Comparison of ENCODE assay signal across 9 mouse cellular contexts in genomic region chr3:105489607-105490006, GRCm38 (mm10). TPM values are rescaled to one million over a fixed set of nuclear protein-coding genes. Genes with fewer than 3 reads are reported as not detected.
DNase-seq lines count a peak whose midpoint lies in the region; ATAC-seq and TF ChIP-seq lines count a peak whose summit lies in the region.
"Had no signal": no experiment of that assay in that cellular context is flagged by ENCODE, and none has a peak within 500 bp of the region (broad histone marks: within the 10 kb centered on the region; RNA-seq: fewer than 3 reads in every experiment).

No protein-coding gene starts in this region.

- H3K27ac ChIP-seq in heart, embryonic 11.5 days (ENCODE audit: low read depth, low read length) = no peak overlapping the region
- H3K27ac ChIP-seq in hindbrain, embryonic 16.5 days (ENCODE audit: low read depth, low read length) = peak overlapping the region; percentile 33; the same call in 1 of the 2 replicates
- peak overlapping the region; percentile 61; the same call in 1 of the 2 replicates for H3K27ac ChIP-seq in midbrain, embryonic 14.5 days (replicated peaks; ENCODE audit: low read depth, low read length)
- no peak overlapping the region for H3K27ac ChIP-seq in thymus, adult 2 months (ENCODE audit: control insufficient read depth, insufficient read depth, low read length)

- no peak for ATAC-seq in heart, embryonic 11.5 days (replicated peaks; ENCODE audit: insufficient number of reproducible peaks, low FRiP score, low TSS enrichment)
- ATAC-seq in hindbrain, embryonic 16.5 days = peak; percentile 66
- ATAC-seq in midbrain, embryonic 14.5 days (ENCODE audit: low FRiP score, low TSS enrichment) = no peak

- 18% methylated on average over 4 of the region's 4 CpGs for WGBS in heart, embryonic 11.5 days (ENCODE audit: insufficient replicate concordance)
- 9% methylated on average over 4 of the region's 4 CpGs for WGBS in hindbrain, embryonic 16.5 days
- WGBS in midbrain, embryonic 14.5 days = 26% methylated on average over 4 of the region's 4 CpGs
- 44% methylated on average over 4 of the region's 4 CpGs for WGBS in thymus, adult 2 months

- H3K9ac ChIP-seq in heart, embryonic 11.5 days (ENCODE audit: low read depth, low read length) = no peak overlapping the region
- H3K9ac ChIP-seq in hindbrain, embryonic 16.5 days (ENCODE audit: low read depth, low read length) = no peak overlapping the region
- H3K9ac ChIP-seq in midbrain, embryonic 14.5 days (replicated peaks; ENCODE audit: low read length) = no peak overlapping the region

- DNase-seq in heart, adult 18-20 months = peak; percentile 65 to 78
- DNase-seq in NIH3T3 (ENCODE audit: low read depth) = peak; percentile 63
- peak; percentile 78 to 84 for DNase-seq in cerebellum, postnatal 25 days
- peak; percentile 40 for DNase-seq in midbrain, embryonic 14.5 days
- no peak for DNase-seq in c-Kit-positive CD71-positive TER-119-positive erythroid progenitor cells, embryonic 14.5 days (ENCODE audit: low spot score)
- no peak for DNase-seq in thymus, adult 2 months

- no peak overlapping the region for H3K4me3 ChIP-seq in heart, embryonic 11.5 days (ENCODE audit: low read depth, low read length)
- no peak overlapping the region for H3K4me3 ChIP-seq in hindbrain, embryonic 16.5 days (ENCODE audit: low read length)
- no peak overlapping the region for H3K4me3 ChIP-seq in midbrain, embryonic 14.5 days (replicated peaks; ENCODE audit: low read depth, low read length)
- H3K4me3 ChIP-seq in thymus, adult 2 months (ENCODE audit: control insufficient read depth, insufficient read depth, low read length) = no peak overlapping the region

- no peak for TF ChIP-seq POLR2A in thymus, adult 2 months (IDR thresholded peaks at IDR 0.05; ENCODE audit: control insufficient read depth, extremely low read depth, insufficient read depth, low read length, poor library complexity)

- H3K4me2 ChIP-seq in heart, embryonic 11.5 days = no peak overlapping the region
- H3K4me2 ChIP-seq in hindbrain, embryonic 16.5 days (ENCODE audit: low read length) = no peak overlapping the region
- no peak overlapping the region for H3K4me2 ChIP-seq in midbrain, embryonic 14.5 days (ENCODE audit: low read length)

- H3K4me1 ChIP-seq in heart, embryonic 11.5 days (ENCODE audit: control insufficient read depth, insufficient read depth, low read length) = no peaks in the 10 kb centered on the region
- peaks cover 14% of the 10 kb centered on the region for H3K4me1 ChIP-seq in hindbrain, embryonic 16.5 days (ENCODE audit: control insufficient read depth, insufficient read depth, low read depth, low read length)
- peaks cover 8% of the 10 kb centered on the region; the same call in 1 of the 2 replicates for H3K4me1 ChIP-seq in midbrain, embryonic 14.5 days (ENCODE audit: control insufficient read depth, insufficient read depth, low read length)
- H3K4me1 ChIP-seq in thymus, adult 2 months (replicated peaks; ENCODE audit: control insufficient read depth, insufficient read depth, low read length) = no peaks in the 10 kb centered on the region

- no peaks in the 10 kb centered on the region for H3K36me3 ChIP-seq in heart, embryonic 11.5 days (ENCODE audit: control insufficient read depth, insufficient read depth, low read length)
- no peaks in the 10 kb centered on the region for H3K36me3 ChIP-seq in hindbrain, embryonic 16.5 days (ENCODE audit: control insufficient read depth, insufficient read depth, low read length)
- no peaks in the 10 kb centered on the region for H3K36me3 ChIP-seq in midbrain, embryonic 14.5 days (ENCODE audit: control insufficient read depth, insufficient read depth, low read length)
- H3K36me3 ChIP-seq in thymus, adult 2 months (ENCODE audit: control insufficient read depth, insufficient read depth, low read length) = no peaks in the 10 kb centered on the region

- H3K9me3 ChIP-seq in heart, embryonic 11.5 days (replicated peaks; ENCODE audit: control insufficient read depth, low read length) = no peaks in the 10 kb centered on the region
- H3K9me3 ChIP-seq in hindbrain, embryonic 16.5 days (ENCODE audit: control insufficient read depth, low read length) = no peaks in the 10 kb centered on the region
- no peaks in the 10 kb centered on the region for H3K9me3 ChIP-seq in midbrain, embryonic 14.5 days (ENCODE audit: control insufficient read depth, low read length)

- no peak for TF ChIP-seq CTCF in thymus, adult 2 months (IDR thresholded peaks at IDR 0.05; ENCODE audit: borderline replicate concordance, control insufficient read depth, extremely low read depth, insufficient read depth, low read length, poor library complexity)

- H3K27me3 ChIP-seq in heart, embryonic 11.5 days (ENCODE audit: control insufficient read depth, insufficient read depth, low read length) = peaks cover 5% of the 10 kb centered on the region; the same call in 1 of the 2 replicates
- no peaks in the 10 kb centered on the region for H3K27me3 ChIP-seq in hindbrain, embryonic 16.5 days (replicated peaks; ENCODE audit: control insufficient read depth, insufficient read depth, low read length)
- no peaks in the 10 kb centered on the region for H3K27me3 ChIP-seq in midbrain, embryonic 14.5 days (ENCODE audit: control insufficient read depth, insufficient read depth, low read length)
- H3K27me3 ChIP-seq in thymus, adult 2 months (ENCODE audit: control insufficient read depth, insufficient read depth, low read length) = no peaks in the 10 kb centered on the region

RNA-seq across cellular contexts. Expression of gene Kcnd3, which starts 37.5 kb away (rescaled TPM):
- 1 to 10 TPM; 8.2 to 8.5 TPM for total RNA-seq in heart, adult 18-20 months (2021)
- polyA plus RNA-seq in heart, embryonic 11.5 days (2014; fragmentation: Nextera tagmentation; extraction: Ambion mirVana) = 0.54 and 0.56 TPM in 2 replicates
- 9.1 TPM in 2 replicates for polyA plus RNA-seq in hindbrain, embryonic 16.5 days (2015; fragmentation: Nextera tagmentation; extraction: Ambion mirVana)
- 13.2 and 15.9 TPM in 2 replicates for polyA plus RNA-seq in midbrain, embryonic 14.5 days (2014; fragmentation: Nextera tagmentation; extraction: Ambion mirVana)
- polyA plus RNA-seq in thymus, adult 2 months (2012; rRNA removed) = 0.33 and 0.58 TPM in 2 replicates
- total RNA-seq: CH12.LX had no signal

Comparison
In these comparisons a context has a peak if more than half of its experiments do, and no peak if none do; other contexts are left out.
1. DNase-seq: peak in heart, adult 18-20 months (2 of 2), NIH3T3 (single experiment), cerebellum, postnatal 25 days (2 of 2) and midbrain, embryonic 14.5 days (single experiment); none in c-Kit-positive CD71-positive TER-119-positive erythroid progenitor cells, embryonic 14.5 days (single experiment) and thymus, adult 2 months (single experiment).
2. H3K27ac ChIP-seq: peak in hindbrain, embryonic 16.5 days (single experiment) and midbrain, embryonic 14.5 days (single experiment); none in heart, embryonic 11.5 days (single experiment) and thymus, adult 2 months (single experiment).